Mouse (Mus musculus): ENCODE measurements around the gene Cyp2e1. TPM values are rescaled to one million over a fixed set of nuclear protein-coding genes. Genes with fewer than 3 reads are reported as not detected.
"Not testable (repeated sequence)": the region's sequence is repeated elsewhere in the genome, so short reads cannot be mapped to it uniquely, and the experiment has no call there.

Cyp2e1 gene
- total RNA-seq (2021) = 10 to 100 TPM; 10.2 to 16.8 TPM
- long read RNA-seq, experiment 1, transcript Cyp2e1-201 (9 exons, 1,833 nt) = major isoform, 14 of 15 reads
- long read RNA-seq, experiment 1, partial matches to known transcripts = 1 of 15 reads
- long read RNA-seq, experiment 1, other reads (novel, unspliced or antisense) = 0 of 15 reads
- long read RNA-seq, experiment 2, transcript Cyp2e1-201 (9 exons, 1,833 nt) = major isoform, 14 of 15 reads
- long read RNA-seq, experiment 2, partial matches to known transcripts = 0 of 15 reads
- long read RNA-seq, experiment 2, other reads (novel, unspliced or antisense) = 1 of 15 reads

DNA sequence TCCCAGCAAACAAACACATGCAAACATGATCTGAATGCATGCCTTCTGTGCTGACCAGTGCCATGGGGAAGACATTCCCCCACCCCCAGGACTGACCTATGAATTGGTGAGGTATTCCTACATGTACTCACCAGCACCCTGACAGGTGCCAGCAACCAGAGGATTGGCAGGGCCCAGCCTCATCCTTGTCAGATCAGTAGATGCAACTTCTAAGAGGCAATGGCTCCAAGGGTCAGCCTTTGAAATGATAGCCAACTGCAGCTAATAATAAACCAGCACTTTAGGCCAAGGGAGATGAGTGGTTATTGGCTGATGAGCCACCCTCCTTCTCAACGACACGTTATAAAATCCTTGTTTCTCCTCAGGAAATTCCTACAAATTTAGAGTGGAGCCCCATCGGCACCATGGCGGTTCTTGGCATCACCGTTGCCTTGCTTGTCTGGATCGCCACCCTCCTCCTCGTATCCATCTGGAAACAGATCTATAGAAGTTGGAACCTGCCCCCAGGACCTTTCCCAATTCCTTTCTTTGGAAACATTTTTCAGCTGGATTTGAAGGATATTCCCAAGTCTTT lies at the start of gene Cyp2e1:
Cyp2e1 (plus strand) TSS at position 293 of the 574 bp plus-strand sequence.
- intact Hi-C loops (cut with DNase I) = no loop called here
- DNase-seq = no peak

DNA sequence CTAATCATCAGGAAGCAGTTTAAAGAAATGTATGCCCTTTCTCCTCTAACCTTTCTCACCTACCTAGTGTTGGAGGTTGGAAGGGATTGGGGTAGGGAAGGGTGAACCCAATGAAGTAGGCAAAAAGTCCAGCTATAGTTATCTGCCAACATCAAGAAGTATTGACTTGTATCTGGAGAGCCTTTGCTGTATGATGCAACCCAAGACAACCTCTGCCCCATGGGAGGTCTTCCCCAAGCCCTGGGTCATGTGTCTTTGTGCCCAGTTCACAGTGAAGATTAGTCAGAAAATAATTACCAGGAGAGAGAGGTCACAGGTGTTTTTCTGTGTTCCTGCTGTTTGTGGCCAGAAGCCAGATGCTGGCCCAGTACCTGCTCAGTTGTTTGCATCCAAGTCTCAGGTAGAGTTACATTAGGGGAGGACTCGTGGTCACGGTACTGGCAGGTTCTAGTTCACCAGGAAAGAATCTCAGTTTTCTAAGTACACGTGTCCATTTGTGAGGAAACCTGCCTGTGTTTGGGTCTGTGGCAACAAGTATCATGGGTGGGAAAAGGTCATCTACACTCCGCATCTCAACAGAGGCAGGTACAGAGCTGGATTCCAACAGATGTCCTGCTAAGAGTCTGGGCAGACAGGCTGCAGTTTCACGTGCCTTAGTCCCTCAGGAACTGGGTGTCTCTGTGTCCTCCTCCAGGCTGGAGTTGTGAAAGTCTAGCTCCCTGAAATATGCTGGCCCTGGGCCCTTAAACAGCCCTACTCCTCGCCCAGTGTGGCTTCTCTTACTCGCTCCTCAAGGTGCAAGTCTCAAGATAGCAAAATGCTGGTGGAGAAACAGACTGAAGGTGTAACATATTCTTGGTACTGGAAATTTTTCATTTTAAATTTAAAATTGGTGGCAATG lies 46.1 kb upstream of the Cyp2e1 start:
- DNase-seq = no peak
- intact Hi-C loops (cut with DNase I) = no loop called here

DNA sequence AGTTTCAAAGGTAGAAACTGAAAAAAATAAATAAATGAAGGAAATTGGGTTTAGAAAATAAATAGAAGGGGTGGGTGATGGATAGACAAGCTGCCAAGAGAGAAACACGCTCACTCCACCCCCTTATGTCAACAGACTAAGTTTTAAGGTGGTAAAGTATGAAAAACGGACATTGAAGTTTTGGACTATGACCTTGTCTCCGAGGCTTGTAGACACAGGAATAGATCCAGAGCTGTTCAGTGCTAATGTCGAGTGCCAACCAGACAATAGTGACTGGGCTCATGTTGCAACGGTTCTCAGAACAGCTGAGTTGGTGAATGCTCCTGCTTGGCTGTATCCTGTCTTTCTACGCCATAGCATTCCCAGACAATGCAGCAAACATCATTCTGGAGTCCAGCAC lies 42.4 kb upstream of the Cyp2e1 start:
- intact Hi-C loops (cut with DNase I) = no loop called here
- DNase-seq = no peak

DNA sequence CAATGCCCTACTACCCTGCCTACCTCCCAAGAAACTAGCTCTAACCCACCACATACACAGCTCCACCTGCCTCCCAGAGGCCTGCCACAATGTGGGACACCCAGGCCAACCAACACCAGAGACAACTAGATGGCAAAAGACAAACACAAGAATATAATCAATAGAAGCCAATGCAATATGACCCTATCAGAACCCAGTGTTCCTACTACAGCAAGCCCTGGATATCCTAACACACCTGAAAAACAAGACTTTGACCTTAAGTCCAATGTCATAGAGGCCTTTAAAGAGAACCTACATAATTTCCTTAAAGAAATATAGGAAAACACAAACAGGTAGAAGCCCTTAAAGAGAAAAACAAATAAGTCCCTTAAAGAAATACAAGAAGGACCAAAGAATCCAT lies 38.0 kb upstream of the Cyp2e1 start:
- intact Hi-C loops (cut with DNase I) = no loop called here
- DNase-seq = no peak

DNA sequence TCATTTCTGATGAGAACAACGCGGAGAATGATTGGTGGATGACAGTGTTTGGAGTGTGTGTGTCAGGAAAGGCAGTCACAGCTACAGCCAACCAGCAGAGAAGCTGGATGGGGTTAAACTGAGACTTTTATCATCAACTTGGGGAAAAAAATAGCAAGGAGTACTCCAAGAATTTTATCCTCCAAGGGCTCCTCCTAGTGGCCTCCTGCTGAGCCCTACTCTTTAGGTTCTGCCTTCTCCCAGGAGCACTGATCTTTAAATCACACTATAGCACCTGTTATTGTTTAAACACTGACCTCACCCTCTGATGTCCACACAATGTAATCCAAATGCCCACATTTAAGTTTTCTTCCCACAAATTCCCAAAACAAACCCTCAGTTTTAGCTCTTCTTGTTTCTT lies 30.4 kb upstream of the Cyp2e1 start:
- intact Hi-C loops (cut with DNase I) = no loop called here
- DNase-seq = no peak

DNA sequence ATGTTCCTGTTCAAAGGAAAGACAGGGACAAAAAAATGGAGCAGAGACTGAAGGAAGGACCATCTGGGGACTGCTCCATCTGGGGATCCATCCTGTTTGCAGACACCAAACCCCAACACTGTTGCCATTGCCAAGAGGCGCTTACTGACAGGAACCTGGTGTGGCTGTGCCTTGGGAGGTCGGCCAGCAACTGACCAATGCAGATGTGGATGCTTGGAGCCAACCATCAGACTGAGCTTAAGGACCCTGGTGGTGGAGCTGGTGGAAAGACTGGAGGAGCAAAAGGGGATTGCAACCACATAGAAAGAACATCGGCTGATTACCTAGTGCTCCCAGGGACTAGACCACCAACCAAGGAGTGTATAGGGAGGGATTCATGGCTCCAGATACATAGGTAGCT lies 16.1 kb upstream of the Cyp2e1 start:
- DNase-seq = no peak
- intact Hi-C loops (cut with DNase I) = no loop called here

DNA sequence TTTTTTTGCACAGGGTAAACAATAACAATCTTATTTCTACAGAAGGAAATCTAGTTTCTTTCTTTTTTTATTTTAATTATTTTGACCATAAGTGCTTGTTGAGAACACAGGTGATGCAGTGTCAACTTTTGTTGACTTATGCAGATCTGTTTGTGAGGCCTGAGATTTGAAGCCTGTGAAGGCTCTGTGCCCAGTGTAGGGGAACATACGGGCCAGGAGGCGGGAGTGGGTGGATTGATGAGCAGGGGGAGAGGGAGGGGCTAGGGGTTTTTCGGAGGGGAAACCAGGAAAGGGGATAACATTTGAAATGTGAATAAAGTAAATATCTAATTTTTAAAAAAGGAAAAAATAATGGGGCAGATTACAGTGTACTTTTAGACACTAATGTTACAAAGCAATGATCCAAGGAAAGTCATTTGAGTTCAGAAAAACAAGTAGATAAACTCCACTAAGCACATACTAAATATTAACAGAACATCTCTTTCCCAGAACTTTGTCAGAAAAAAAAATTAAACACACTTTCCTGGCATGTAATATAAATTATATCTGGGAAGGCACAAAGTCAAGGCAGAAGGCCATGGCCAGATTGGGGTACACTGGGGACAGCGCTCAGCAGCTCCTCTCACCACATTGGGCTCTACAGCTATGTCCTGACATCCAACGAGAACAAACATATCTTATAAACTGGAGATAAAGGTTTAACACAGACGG lies 15.3 kb upstream of the Cyp2e1 start:
- DNase-seq = no peak
- intact Hi-C loops (cut with DNase I) = no loop called here

DNA sequence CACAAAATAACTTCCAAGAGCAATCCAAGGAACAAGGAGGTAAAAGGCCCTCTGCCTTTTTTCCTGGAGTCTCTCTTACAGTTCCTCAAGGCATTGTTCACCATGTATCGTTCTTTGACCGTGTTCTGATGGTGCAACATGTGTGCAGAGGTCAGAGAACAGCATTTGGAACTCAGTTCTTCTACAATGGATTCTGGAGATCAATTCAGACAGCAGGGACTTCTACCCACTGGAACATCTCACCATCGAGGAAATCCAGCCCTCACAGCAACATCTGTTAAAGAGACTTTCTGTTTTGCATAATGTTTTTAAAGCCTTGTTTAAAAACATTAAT lies 14.7 kb upstream of the Cyp2e1 start:
- intact Hi-C loops (cut with DNase I) = no loop called here
- no peak for DNase-seq

DNA sequence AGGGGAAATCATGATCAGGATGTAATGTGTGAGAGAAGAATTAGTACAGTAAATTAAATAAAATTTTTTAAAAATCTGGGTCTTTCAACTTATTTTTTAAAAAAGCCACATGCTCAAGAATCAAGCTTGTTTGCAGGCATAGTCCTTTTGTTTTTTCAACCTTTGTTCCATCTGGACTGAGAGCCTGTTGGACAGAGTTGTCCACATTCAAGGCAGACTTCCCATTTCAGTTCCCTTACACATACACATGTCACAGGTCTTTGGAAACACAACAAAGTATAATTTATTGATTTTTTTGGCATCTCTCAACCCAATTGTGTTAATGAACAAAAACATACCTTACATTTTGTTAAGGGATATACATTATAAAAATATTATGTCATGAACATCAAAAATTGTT lies 9.0 kb upstream of the Cyp2e1 start:
- intact Hi-C loops (cut with DNase I) = no loop called here
- DNase-seq = no peak

DNA sequence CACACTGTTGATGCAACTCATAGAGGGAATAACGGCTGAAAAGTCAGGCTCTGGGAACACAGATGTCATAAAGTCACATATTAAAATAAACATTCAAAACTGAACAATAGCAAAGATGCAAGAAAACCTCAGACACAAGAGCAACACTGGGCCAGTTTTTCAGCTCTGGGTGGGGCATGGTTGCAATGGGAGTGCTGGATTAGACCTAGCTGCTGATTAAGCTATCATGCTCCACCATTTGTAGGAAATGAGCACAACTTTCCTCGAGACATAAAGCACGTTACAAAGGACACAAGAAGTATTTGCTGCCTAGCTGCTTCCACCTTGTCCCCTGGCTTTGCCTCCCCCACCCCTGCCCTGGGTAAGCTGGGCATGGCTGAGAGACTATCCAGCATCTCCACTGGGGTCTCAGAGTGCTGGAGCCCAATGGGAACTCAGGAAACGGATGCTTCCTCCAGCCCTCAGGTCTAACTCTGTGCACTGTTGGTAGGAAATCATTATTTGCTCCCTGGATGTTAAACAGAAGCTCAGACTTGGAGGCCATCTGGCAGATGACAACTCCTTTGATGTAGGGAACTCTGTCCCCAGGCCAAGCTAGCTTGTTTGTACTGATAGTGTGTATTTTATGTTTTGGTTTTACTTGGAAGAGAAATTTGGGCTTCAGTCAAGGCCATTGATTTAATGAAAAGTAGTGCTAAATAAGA lies 7.2 kb upstream of the Cyp2e1 start:
- intact Hi-C loops (cut with DNase I) = no loop called here
- DNase-seq = no peak

DNA sequence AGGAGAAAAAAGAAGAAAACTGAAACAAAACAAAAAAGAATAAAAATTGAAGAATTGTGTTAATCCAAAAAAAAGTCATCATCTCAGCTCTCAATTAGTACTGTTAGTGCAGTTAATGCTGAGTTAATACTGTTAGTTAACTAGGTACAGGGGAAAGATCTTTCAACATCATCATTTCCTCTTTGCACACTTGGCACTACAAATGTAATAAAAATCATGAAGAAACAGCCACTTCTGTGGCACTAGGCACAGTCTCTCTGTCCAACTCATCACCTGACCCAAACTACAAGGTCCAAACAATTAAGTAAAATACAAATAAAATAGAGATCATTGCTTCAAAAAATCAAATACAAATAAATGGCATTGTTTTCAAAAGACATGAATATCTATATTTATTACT lies 2.9 kb upstream of the Cyp2e1 start:
- intact Hi-C loops (cut with DNase I) = no loop called here
- DNase-seq = no peak

DNA sequence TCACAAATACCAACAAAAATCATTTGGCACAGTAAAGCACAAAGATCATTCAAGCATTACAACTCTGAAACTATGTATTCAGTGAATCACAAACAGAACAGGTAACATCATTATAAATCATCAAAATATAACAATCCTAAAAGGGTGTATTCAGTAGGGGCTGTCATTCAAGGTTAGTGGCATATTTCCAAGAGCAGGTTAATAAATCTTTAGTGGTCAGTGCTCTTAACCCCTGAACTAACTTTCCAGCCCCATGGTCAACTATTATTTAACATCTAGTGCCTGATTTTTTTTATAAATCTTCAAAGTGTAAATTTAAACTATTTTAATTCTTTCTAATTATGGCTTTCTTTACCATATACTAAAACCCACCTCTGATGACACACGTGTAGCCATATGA lies 1.9 kb downstream of the Cyp2e1 start:
- intact Hi-C loops (cut with DNase I); DNase-seq: not testable (repeated sequence)

DNA sequence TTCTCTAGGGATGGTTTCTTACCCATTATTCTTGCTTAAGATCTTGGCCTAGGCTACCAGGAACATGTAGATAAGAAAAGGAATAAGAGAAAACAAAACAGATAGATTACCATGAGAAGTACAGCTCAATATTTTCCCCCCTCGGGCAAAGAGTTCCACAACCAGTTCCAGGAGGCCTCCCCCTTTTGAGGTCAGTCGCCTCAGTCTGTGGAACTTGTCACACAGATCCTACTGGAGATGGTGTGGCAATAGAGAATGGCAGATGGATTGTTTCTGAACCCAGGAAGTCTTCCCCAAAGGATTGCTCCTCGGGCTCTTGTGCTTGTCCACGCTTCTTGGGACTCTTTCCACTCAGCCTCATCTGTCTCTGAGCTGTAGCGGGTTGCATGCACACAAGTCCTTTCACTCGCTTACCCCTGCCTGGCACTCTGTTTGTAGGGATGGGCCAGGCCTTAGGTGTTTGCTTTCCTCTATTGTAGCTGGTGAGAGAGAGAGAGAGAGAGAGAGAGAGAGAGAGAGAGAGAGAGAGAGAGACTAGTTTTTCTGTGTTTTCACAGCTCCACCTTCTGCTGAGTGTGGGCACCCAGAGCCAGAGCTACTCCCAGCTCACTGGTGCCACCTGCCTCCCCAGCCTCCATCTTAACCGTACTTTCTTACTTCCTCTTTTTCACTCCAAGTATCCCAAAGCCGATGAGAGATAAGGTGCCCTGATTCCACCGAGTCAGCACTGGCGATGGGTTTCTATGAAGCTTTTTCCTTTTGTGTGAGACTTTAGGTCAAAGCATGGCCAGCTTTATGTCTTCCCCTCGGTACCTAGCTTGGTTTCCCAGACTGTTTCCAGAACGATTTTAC lies 2.6 kb downstream of the Cyp2e1 start:
- no peak for DNase-seq
- intact Hi-C loops (cut with DNase I) = no loop called here

DNA sequence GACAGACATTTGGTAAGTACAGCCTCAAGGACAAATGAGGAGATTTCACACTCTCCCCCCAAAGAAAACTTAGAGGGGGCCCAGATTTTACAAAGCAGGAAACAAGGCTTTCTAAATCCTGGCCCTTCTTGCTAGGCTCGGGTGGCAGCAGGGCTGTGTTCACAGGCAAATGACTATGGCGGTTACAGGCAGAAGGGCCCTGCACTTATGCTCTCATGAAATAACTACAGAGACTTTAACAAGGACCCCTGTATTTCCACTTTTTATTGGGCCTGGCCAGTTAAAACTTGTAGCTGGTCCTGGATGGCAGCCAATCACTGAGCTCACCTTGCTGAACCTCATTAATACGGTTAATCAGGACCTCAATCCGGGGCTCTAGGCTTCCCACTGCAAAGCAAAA lies 17.0 kb downstream of the Cyp2e1 start:
- intact Hi-C loops (cut with DNase I) = no loop called here
- no peak for DNase-seq

DNA sequence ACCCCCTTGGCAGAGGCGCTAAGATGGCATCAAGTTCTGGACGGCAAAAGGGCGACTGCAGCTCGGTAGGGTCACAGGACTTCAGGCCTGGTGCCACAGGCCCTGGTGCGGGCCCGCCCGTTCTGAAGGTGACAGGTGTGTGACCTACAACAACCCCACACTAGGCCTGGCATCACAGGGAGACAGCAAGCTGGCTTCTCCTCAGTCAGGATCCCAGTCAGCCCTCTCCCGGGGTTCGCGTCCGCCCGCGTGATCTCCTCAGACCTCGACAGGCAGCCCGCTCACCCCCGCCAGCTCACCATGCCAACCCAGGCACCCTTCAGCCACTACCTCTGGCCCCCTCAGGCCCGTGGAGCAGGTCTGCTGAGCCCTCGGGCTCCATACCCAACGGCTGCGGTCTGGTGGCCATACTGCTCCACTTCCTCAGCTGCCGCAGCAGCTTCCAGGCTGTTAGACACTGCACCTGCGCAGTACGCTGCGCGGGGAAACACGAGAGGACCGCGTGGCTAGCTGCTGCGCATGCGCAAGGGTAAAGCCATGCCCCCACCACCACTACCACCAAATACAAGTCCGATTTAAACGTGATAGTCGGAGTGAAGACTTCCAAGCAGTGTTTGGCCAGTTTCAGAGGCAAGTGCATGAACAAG lies 24.0 kb downstream of the Cyp2e1 start, which contains the start of gene Syce1:
Syce1 (minus strand) TSS at position 447 of the 647 bp plus-strand sequence.
- intact Hi-C loops (cut with DNase I) = no loop called here
- DNase-seq = no peak

DNA sequence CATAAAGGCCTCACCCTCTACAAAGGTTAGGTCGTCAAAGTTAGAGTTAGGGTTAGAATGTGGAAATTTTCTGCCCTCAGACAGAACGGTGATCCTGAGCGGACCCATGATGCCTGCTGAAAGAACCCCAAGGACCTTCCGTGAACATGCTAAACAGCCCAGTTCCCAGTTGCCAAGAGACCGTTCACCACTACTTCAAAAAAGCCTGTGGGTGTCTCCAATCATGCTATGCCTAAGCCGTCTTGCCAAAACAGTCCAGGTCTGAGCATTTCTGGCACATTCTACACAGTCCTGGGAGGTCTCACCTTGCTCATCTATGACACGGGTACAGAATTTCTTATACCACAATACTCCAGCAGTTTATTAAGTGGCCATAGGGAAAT lies 24.5 kb downstream of the Cyp2e1 start:
- no peak for DNase-seq
- intact Hi-C loops (cut with DNase I) = no loop called here

DNA sequence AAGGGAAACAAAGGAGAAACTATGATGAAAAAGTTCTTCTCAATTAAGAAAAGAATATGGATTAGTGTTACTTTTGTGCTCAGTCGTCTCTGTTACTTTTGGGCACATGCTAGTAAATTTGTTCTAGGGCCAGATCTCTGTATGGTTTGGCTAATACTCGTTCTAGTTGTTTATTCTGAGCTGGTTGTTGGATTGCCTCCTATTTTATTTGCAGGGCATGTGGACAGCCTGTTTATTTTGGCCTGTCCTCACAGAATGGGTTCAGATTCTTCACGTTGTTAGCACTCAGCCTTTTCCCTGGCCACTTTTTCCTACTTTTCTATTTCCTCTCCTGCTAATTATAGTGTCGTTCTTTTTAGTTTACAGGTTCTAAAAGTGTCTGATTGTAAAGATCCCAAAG lies 30.0 kb downstream of the Cyp2e1 start:
- intact Hi-C loops (cut with DNase I) = no loop called here
- no peak for DNase-seq

DNA sequence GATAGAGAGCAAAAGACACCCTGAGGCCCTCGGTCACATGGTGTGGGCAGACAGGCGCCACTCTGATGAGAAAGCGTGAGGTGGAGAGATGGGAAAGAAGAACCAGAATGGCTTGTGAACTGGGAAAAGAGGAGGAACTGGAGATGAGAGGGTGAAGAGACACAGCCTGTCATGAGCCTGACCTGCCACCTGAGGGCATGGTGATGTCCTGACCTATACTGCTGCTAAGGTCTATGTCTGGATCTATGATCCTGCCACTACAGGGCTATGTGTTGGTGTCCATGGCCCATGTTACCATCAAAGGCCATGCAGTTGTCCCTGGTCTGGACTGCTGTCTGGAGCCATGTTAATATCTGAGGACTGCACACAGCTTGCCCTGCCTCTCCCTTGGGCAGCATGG lies 34.1 kb downstream of the Cyp2e1 start:
- intact Hi-C loops (cut with DNase I) = no loop called here
- DNase-seq = no peak

DNA sequence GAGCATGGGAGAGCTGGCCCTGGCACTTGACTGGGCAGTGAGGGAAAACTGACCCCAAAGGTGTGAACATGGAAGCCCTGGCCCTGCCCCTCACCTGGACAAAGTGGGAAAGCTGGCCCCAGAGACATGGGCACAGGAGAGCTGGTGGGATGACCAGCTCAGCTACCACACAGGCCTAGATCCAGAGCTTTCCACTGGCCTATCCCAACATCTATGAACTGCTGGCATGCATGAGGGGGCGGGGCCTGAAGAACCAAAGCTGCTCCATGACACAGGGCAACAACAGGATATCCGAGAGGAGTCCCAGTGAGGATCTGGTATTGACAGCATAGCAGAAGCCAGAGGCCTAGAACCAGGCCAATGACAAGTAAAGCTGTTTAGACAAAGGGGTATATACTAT lies 34.7 kb downstream of the Cyp2e1 start:
- no peak for DNase-seq
- intact Hi-C loops (cut with DNase I) = no loop called here
